Mouse (Mus musculus) NIH3T3 (cell line): ENCODE measurements at regions not wholly inside any gene's neighbourhood (a gene's known extent, or its start where the extent isn't known, plus 50 kb on each side); places are given as distances from the start of the nearest gene placed in this dataset.

Experiments
- DNase-seq: peaks from one replicate; pipeline ENCODE4 v3.0.0-alpha.2; 2012; ENCODE audit warnings: low read depth

GRCm38 (mm10) chr15:90021746-90022312, 180.2 kb upstream of the Syt10 start:
- no peak for DNase-seq

- no peak for DNase-seq
These were observed 181.5 kb upstream of the Syt10 start for GRCm38 (mm10) chr15:90023164-90023563.

- DNase-seq, result no peak
These were observed 189.8 kb upstream of the Alg10b start for GRCm38 (mm10) chr15:90034356-90034755.

- no peak for DNase-seq
These were observed 178.4 kb upstream of the Alg10b start for GRCm38 (mm10) chr15:90045683-90046082.

- no peak for DNase-seq
These were observed 162.1 kb upstream of the Alg10b start for GRCm38 (mm10) chr15:90062021-90062420.

GRCm38 (mm10) chr15:90065768-90066167, 158.3 kb upstream of the Alg10b start:
- DNase-seq, result no peak

- no peak for DNase-seq
These were observed 152.0 kb upstream of the Alg10b start for GRCm38 (mm10) chr15:90072078-90072477.

- DNase-seq, result peak; percentile 21
These were observed 141.7 kb upstream of the Alg10b start for GRCm38 (mm10) chr15:90082175-90082951.

GRCm38 (mm10) chr15:90109445-90109988, 114.6 kb upstream of the Alg10b start:
- DNase-seq, result no peak

GRCm38 (mm10) chr15:90113611-90114010, 110.5 kb upstream of the Alg10b start:
- DNase-seq, result no peak

- no peak for DNase-seq
These were observed 104.4 kb upstream of the Alg10b start for GRCm38 (mm10) chr15:90119747-90120146.

- DNase-seq, result no peak
These were observed 100.1 kb upstream of the Alg10b start for GRCm38 (mm10) chr15:90123999-90124398.

GRCm38 (mm10) chr15:90125146-90125545, 99.0 kb upstream of the Alg10b start:
- DNase-seq, result no peak

GRCm38 (mm10) chr15:90131777-90132176, 92.3 kb upstream of the Alg10b start:
- DNase-seq, result no peak

- no peak for DNase-seq
These were observed 83.1 kb upstream of the Alg10b start for GRCm38 (mm10) chr15:90140966-90141365.

GRCm38 (mm10) chr15:90148663-90149062, 75.4 kb upstream of the Alg10b start:
- DNase-seq, result no peak

GRCm38 (mm10) chr15:90153821-90154560, 70.1 kb upstream of the Alg10b start:
- no peak for DNase-seq
